Mouse (Mus musculus) Patski (cell line): ENCODE data around the gene Kcna5. TPM values are rescaled to one million over a fixed set of nuclear protein-coding genes. Genes with fewer than 3 reads are reported as not detected.

Source experiments
- ATAC-seq: fragments of 100-300 bp; one replicate; pipeline ENCODE4 v1.8.0; 2021
- CTCF ChIA-PET: fragments of 350-600 bp; sonication (Branson Sonifier 250); formaldehyde crosslinking; loops from one replicate; lab custom pipeline; 2022; ENCODE audit warnings: inconsistent platforms; lab: Charles Lee
- POLR2A ChIA-PET: fragments of 350-600 bp; sonication (Branson Sonifier 250); formaldehyde crosslinking; loops from one replicate; lab custom pipeline; 2022; ENCODE audit warnings: antibody characterized with exemption, inconsistent platforms; lab: Charles Lee
- DNase-seq: peaks from one replicate; pipeline ENCODE4 v3.0.0-alpha.2; 2011; ENCODE audit warnings: low read depth, low spot score
- H3K27me3 ChIP-seq: fragments of 371-371 bp; one replicate; pipeline ENCODE4 v1.5.1; 2021
- CTCF ChIP-seq: fragments of 100-300 bp; IDR thresholded peaks from one replicate; pipeline ENCODE4 v1.5.1; 2021
- in situ Hi-C: fragments of 300-500 bp; cut with MboI; formaldehyde crosslinking; loops from 3 replicates; pipeline ENCODE4 v1.11.1; 2018; ENCODE audit warnings: low pct_unique_long_range_greater_than_20kb, mixed read lengths
- polyA plus RNA-seq: library from polyadenylated mRNA; unstranded; gene quantifications from one replicate; pipeline ENCODE4 v1.2.3, GENCODE M21; 2021

Gene Kcna5
- polyA plus RNA-seq, 1 experiment from 2014 or later, result 1.4 TPM

DNA sequence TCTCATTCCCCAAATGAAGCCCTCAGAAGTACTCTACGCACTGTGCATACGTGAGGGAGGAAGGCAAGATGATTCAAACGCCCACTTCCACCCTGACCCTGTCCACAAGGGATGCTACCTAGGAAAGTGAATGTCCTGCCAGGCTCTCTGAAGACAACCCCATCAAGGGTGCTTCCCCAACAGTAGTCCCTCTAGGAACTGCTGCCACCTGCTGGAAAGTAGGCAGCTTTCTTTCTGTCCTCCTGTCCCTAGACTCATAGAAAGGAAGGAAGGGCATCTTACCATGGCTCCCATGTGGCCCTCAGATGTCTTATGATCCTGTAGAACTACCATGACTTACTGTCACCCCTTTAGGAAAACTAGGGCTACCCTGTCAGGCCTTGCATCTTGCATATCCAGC lies 22.1 kb downstream of the Kcna5 start:
- CTCF ChIA-PET, result interaction anchor here (0.6 to 3.1 kb wide), 4 partner anchors 9 to 46 kb away, joined by 3 to 17 read pairs (median 4); no protein-coding TSS in a partner anchor
- no peak for ATAC-seq
- DNase-seq, result no peak
- H3K27me3 ChIP-seq, result no peaks in the 10 kb centered on the region
- POLR2A ChIA-PET, result interaction anchor here (0.6 kb wide), 1 partner anchor 209 kb away, joined by 3 read pairs; no protein-coding TSS in a partner anchor
- in situ Hi-C loops, result no loop called here
- TF ChIP-seq CTCF, result peak; percentile 78

DNA sequence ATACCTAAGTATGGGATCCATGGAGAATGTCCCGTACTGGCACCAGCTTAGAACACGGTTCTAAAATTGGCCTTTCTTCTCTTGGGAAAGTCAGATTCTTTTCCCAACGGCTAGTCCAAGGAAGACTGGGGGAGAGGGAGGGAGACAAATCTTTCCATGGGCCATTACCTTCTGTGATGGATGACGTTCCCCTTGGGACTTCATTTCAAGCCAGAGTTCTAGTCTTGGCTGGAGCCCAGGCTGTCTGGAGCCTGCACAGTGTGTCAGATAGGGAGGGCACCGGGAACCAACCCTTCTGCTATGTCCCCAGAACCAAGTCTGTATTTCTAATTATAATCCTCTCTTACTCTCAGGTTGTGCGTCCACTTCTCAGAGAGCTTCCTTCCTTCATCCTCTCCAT lies 26.5 kb downstream of the Kcna5 start:
- in situ Hi-C loops, result no loop called here
- ATAC-seq, result peak; percentile 71
- DNase-seq, result peak; percentile 86
- no peaks in the 10 kb centered on the region for H3K27me3 ChIP-seq
- POLR2A ChIA-PET, result interaction anchor here (0.9 to 1.1 kb wide), 2 partner anchors 42 to 44 kb away, joined by 3 to 4 read pairs; no protein-coding TSS in a partner anchor
- CTCF ChIA-PET, result interaction anchor here (0.7 to 6.6 kb wide), 8 partner anchors 8 to 55 kb away, joined by 3 to 41 read pairs (median 4); no protein-coding TSS in a partner anchor
- no peak for TF ChIP-seq CTCF

DNA sequence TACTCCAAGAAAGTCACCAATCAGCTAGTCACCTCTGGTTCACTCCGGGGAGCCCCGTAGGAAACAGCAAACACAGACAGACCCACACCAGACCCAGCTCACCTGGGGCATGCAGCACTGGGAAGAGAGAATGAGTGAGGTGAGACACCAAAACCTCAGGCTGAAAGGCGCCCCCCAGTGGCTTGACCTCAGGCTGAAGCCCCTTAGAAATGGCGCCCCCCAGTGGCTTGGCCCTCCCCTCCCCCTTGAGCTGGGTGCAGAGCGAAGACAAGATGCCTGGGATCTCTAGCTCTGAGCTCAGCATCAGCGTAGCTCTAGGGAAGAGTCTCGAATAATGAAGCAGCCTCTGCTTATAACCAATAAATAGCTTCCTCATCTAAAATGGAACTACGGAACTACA lies 31.3 kb downstream of the Kcna5 start:
- H3K27me3 ChIP-seq, result no peaks in the 10 kb centered on the region
- ATAC-seq (no peak), DNase-seq (no peak)
- ChIA-PET POLR2A (interaction anchor here (1.6 kb wide), 1 partner anchor 56 kb away, joined by 5 read pairs; no protein-coding TSS in a partner anchor), CTCF (interaction anchor here (0.7 to 2.1 kb wide), 5 partner anchors 10 to 191 kb away, joined by 3 to 8 read pairs (median 5); no protein-coding TSS in a partner anchor)
- peak; percentile 35 for TF ChIP-seq CTCF
- in situ Hi-C loops, result no loop called here

DNA sequence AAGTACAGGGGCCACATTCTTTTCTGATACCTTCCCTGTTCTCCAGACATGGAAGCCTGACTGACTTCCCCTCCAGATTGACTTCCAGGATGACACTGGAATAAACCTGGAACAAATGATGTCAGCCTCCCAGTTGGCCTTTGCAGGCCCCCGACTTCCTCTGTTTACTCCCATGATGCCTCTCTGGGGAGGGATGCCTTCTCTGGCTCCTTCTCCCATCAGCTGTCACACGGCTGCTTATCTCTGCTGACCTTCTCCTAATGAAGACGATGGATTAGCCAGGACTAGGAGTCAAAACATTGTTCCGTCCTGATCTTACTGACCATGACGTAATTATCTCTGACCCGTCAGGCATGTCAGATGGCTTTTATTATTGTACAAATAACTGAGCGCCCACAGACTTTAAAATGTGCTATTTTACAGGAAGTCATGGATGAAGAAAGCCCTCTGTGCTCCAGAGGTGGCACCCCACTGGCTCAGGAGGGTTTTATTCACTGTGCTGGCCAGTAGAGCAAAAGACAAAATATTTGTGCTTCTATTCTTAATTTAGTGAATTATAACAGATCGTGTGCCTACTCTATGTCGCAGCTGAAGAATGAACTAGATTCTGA lies 32.4 kb downstream of the Kcna5 start:
- peak; percentile 88 for ATAC-seq
- H3K27me3 ChIP-seq, result no peaks in the 10 kb centered on the region
- ChIA-PET POLR2A (interaction anchor here (0.5 to 1.6 kb wide), 2 partner anchors 57 to 523 kb away, joined by 3 to 5 read pairs; no protein-coding TSS in a partner anchor), CTCF (interaction anchor here (5.3 to 5.7 kb wide), 2 partner anchors 47 to 59 kb away, joined by 80 to 85 read pairs; no protein-coding TSS in a partner anchor)
- TF ChIP-seq CTCF, result no peak
- in situ Hi-C loops, result no loop called here
- peak; percentile 84 for DNase-seq

DNA sequence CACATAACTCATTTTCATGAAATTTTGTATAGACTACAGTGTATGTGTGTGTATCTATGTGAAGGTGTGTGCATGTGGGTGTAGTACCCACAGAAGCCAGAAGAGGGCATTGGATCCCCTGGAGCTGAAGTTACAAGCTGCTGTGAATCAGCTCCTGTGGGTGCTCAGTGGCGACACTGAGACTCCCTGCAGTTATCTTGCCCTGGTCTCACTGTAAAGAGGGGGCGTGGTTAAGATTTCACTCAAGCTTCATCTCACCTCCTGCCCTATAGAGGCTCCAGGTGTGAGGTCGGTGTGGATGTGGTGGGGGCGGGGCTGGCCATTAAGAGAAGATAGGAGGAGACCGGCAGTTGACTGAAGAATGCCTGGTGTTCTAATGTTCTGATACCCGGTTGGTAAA lies 34.2 kb downstream of the Kcna5 start:
- H3K27me3 ChIP-seq, result no peaks in the 10 kb centered on the region
- TF ChIP-seq CTCF, result peak; percentile 36
- ChIA-PET CTCF (interaction anchor here (0.7 to 5.7 kb wide), 13 partner anchors 9 to 202 kb away, joined by 3 to 85 read pairs (median 17); no protein-coding TSS in a partner anchor), POLR2A (interaction anchor here (0.8 kb wide), 1 partner anchor 50 kb away, joined by 3 read pairs; no protein-coding TSS in a partner anchor)
- DNase-seq, result no peak
- no peak for ATAC-seq
- in situ Hi-C loops, result no loop called here

DNA sequence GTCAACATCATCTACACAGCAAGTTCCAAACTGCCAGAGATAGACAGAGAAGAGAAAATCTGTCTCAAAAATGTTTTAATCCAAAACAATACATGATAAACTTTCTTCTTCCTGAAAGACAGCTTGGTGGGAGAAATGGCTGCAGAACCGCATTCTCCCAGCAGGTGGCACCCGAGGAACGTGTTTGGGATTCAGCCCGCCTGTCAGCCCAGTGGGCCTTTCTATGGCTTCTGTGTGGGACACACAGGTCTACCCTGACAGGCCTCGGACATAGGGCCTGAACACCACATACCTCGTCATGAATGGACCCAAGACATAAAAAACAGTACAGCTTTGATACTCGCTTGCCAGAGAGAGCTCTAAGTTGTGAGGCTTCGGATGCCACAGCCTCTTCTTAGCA lies 35.1 kb downstream of the Kcna5 start:
- peak; percentile 96 for TF ChIP-seq CTCF
- no peaks in the 10 kb centered on the region for H3K27me3 ChIP-seq
- DNase-seq, result no peak
- POLR2A ChIA-PET, result no interaction called here
- ATAC-seq, result no peak
- in situ Hi-C loops, result no loop called here
- CTCF ChIA-PET, result interaction anchor here (0.7 to 5.7 kb wide), 21 partner anchors 9 to 341 kb away, joined by 3 to 85 read pairs (median 6); no protein-coding TSS in a partner anchor

DNA sequence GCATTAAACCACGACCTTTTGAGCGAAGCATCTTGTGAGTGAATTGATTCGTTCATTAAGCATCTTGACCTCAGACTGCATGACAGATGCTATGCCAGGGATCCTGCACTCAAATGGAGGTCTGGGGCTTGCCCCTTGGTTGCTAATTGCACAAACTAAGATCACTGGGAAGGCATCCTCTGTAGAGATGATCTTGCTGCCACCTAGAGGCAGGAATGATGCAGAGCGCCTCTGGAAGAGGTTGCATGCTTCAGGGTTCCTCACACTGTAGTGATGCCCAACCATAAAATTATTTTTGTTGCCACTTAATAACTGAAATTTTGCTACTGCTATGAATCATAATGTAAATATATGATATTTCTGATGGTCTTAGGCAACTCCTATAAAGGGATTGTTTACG lies 37.3 kb downstream of the Kcna5 start:
- ChIA-PET POLR2A (interaction anchor here (0.6 kb wide), 1 partner anchor 208 kb away, joined by 3 read pairs; no protein-coding TSS in a partner anchor), CTCF (interaction anchor here (1.1 to 5.7 kb wide), 9 partner anchors 10 to 206 kb away, joined by 4 to 85 read pairs (median 23); no protein-coding TSS in a partner anchor)
- in situ Hi-C loops, result loop anchor here (5.0 kb wide), 2 partner anchors 54 to 209 kb away; no protein-coding TSS in a partner anchor
- peak; percentile 58 for ATAC-seq
- DNase-seq, result no peak
- TF ChIP-seq CTCF, result peak; percentile 95
- H3K27me3 ChIP-seq, result no peaks in the 10 kb centered on the region

DNA sequence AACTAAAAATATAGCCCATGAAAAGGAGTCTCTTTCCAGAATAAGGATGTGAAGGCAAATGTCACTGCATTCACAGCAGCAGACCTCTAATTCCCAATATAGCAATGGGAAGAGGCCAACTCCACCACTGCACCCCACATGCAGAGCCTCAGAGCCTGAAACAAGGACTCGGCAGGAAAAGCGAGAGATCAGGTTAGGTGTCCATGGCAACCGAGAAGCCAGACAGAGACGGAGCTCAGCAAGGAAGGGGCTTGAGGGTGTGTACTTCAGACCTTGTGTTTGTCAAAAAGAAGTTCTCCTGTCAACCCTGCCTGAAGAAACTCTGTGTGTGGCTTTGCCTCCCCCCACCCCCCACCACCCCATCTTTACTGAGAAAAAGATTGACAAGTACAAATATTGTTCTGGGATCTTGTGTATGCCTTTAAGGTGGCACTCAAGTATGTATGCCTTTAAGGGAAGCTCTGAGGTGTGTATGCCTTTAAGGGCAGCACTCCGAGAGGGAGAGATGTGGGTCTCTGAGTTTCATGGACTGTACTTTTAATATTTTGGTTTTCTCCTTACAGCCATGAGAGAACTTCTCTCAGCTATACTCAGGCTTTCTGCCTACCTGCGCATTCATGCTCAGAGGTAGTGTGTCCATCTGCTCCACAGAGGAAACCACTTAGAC lies 37.9 kb downstream of the Kcna5 start:
- ChIA-PET CTCF (interaction anchor here (1.3 to 5.7 kb wide), 3 partner anchors 9 to 64 kb away, joined by 5 to 85 read pairs (median 5); no protein-coding TSS in a partner anchor), POLR2A (interaction anchor here (0.6 kb wide), 1 partner anchor 208 kb away, joined by 3 read pairs; no protein-coding TSS in a partner anchor)
- ATAC-seq (no peak), DNase-seq (no peak)
- in situ Hi-C loops, result loop anchor here (5.0 kb wide), 2 partner anchors 55 to 210 kb away; no protein-coding TSS in a partner anchor
- TF ChIP-seq CTCF, result no peak
- H3K27me3 ChIP-seq, result no peaks in the 10 kb centered on the region

DNA sequence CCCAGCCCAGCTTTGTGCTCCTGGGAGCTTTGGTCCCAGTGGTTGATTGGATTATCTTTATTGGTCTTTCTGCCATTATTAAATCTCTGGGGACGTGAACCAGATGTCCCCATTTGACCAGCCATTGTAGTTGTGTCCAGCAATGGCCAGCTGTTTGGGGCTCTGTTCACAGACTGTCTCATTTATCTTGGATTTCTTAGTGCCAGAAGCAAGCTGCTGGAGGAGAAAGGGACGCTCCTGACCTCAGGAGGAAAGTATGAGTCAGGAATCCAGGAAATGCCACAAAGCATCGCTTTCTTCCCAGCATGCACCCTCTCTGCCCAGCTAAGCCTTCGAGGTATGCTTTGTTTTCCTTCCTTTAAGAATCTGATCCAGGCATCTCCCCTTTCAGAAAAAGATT lies 48.1 kb downstream of the Kcna5 start:
- no peak for TF ChIP-seq CTCF
- ChIA-PET CTCF (interaction anchor here (0.9 to 4.1 kb wide), 5 partner anchors 10 to 333 kb away, joined by 3 to 26 read pairs (median 4); no protein-coding TSS in a partner anchor), POLR2A (no interaction called here)
- in situ Hi-C loops, result no loop called here
- peak; percentile 73 for ATAC-seq
- DNase-seq, result no peak
- no peaks in the 10 kb centered on the region for H3K27me3 ChIP-seq

DNA sequence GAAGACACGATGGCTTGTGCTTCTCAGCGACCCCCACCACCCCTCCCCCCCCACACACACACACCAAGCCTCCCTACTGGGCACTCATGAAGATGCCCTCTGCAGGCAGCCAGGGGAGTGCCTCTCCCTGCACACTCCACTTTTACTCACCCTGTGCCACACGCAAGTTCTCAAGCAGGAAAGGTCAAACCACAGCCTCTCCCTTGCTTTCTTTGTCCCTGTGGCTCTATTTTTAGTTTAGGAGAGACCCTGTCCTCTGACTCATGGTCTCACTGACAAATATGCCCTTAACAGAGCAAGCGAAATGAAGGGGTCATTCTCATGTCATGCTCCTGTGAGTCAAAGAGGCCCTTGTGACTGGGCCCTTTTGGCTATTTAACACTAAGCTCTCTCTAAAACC lies 50.3 kb downstream of the Kcna5 start:
- H3K27me3 ChIP-seq, result no peaks in the 10 kb centered on the region
- ChIA-PET CTCF (interaction anchor here (1.4 to 4.1 kb wide), 2 partner anchors 15 to 78 kb away, joined by 3 to 26 read pairs; no protein-coding TSS in a partner anchor), POLR2A (no interaction called here)
- ATAC-seq (peak; percentile 58), DNase-seq (no peak)
- peak; percentile 50 for TF ChIP-seq CTCF
- in situ Hi-C loops, result no loop called here
